Mouse (Mus musculus) embryonic facial prominence, embryonic 10.5 days (tissue): ENCODE measurements at regions not wholly inside any gene's neighbourhood (a gene's known extent, or its start where the extent isn't known, plus 50 kb on each side); places are given as distances from the start of the nearest gene placed in this dataset.

Experiments used
- DNase-seq: peaks from one replicate; pipeline ENCODE4 v3.0.0-alpha.2; 2017; ENCODE audit warnings: low spot score
- H3K27ac ChIP-seq: fragments of 300-500 bp; sonication (generic); replicated peaks from 2 replicates; pipeline ENCODE4 v1.5.1; 2016; ENCODE audit warnings: mild to moderate bottlenecking
- H3K27me3 ChIP-seq: fragments of 300-500 bp; sonication (generic); replicated peaks from 2 replicates; pipeline ENCODE4 v1.6.1; 2016; ENCODE audit warnings: low read depth, mild to moderate bottlenecking; ENCODE audit not compliant: poor library complexity, severe bottlenecking
- H3K36me3 ChIP-seq: fragments of 300-500 bp; sonication (generic); replicated peaks from 2 replicates; pipeline ENCODE4 v1.6.1; 2016; ENCODE audit warnings: mild to moderate bottlenecking, moderate library complexity
- H3K4me1 ChIP-seq: fragments of 300-500 bp; sonication (generic); 2 replicates; pipeline ENCODE4 v1.6.1; 2016
- H3K4me3 ChIP-seq: fragments of 300-500 bp; sonication (generic); 2 replicates; pipeline ENCODE4 v1.5.1; 2016; ENCODE audit warnings: mild to moderate bottlenecking, moderate library complexity
- H3K9me3 ChIP-seq: fragments of 300-500 bp; sonication (generic); 2 replicates; pipeline ENCODE4 v1.6.1; 2016; ENCODE audit warnings: mild to moderate bottlenecking
- WGBS: fragments of 180-500 bp; shearing (Covaris S2); methylation state at CpG from one replicate; pipeline ENCODE4 v1.1.7; 2016; 5-methylcytosine and 5-hydroxymethylcytosine counted together

- no peaks in the 10 kb centered on the region for H3K27me3 ChIP-seq
- WGBS: 93% methylated on average over 3 of the region's 3 CpGs
- no peak for DNase-seq
- no peak overlapping the region for H3K27ac ChIP-seq
- H3K9me3 ChIP-seq: no peaks in the 10 kb centered on the region
- no peaks in the 10 kb centered on the region for H3K4me1 ChIP-seq
- H3K36me3 ChIP-seq: no peaks in the 10 kb centered on the region
- no peak overlapping the region for H3K4me3 ChIP-seq
Observed at GRCm38 (mm10) chr1:126880801-126881200, 50.2 kb upstream of the Nckap5 start.
